Mouse (Mus musculus): ENCODE data around the gene Zfp600. TPM values are rescaled to one million over a fixed set of nuclear protein-coding genes. Genes with fewer than 3 reads are reported as not detected.
"Not testable (repeated sequence)": the region's sequence is repeated elsewhere in the genome, so short reads cannot be mapped to it uniquely, and the experiment has no call there.

Zfp600 gene
- not detected in 2 replicates for polyA plus RNA-seq (2016; fragmentation: Nextera tagmentation; extraction: Ambion mirVana)

- H3K4me3 ChIP-seq; H3K36me3 ChIP-seq (replicated peaks): not testable (repeated sequence)
- no CpG with 5 or more reads among the region's 6 CpGs for WGBS
Observed at GRCm38 (mm10) chr4:146156524-146156923, at the start of gene Zfp600. Gene Zfp600 (plus strand): TSS chr4:146156824.

GRCm38 (mm10) chr4:146162893-146163292, 6.3 kb downstream of the Zfp600 start:
- WGBS, result 80% methylated on average over 4 of the region's 4 CpGs
- H3K27me3 ChIP-seq (ENCODE audit: poor library complexity, severe bottlenecking); H3K36me3 ChIP-seq (replicated peaks); H3K27ac ChIP-seq; H3K4me3 ChIP-seq; DNase-seq (ENCODE audit: extremely low spot score, low spot score); H3K4me1 ChIP-seq: not testable (repeated sequence)
- H3K9me3 ChIP-seq, result peaks cover 13% of the 10 kb centered on the region

More at GRCm38 (mm10) chr4:146156524-146156923, at the start of gene Zfp600:
- not testable (repeated sequence) for H3K27me3 ChIP-seq (ENCODE audit: poor library complexity, severe bottlenecking); DNase-seq (ENCODE audit: extremely low spot score, low spot score); H3K27ac ChIP-seq; H3K9me3 ChIP-seq; H3K4me1 ChIP-seq

GRCm38 (mm10) chr4:146167202-146167832, 10.7 kb downstream of the Zfp600 start:
- WGBS, result 83% methylated on average over 3 of the region's 3 CpGs
- H3K36me3 ChIP-seq (replicated peaks); H3K27me3 ChIP-seq (ENCODE audit: poor library complexity, severe bottlenecking); H3K27ac ChIP-seq; H3K4me1 ChIP-seq; H3K4me3 ChIP-seq; DNase-seq (ENCODE audit: extremely low spot score, low spot score): not testable (repeated sequence)
- H3K9me3 ChIP-seq, result peaks cover 22% of the 10 kb centered on the region

- not testable (repeated sequence) for H3K36me3 ChIP-seq (replicated peaks); H3K4me3 ChIP-seq; H3K4me1 ChIP-seq; H3K27me3 ChIP-seq (ENCODE audit: poor library complexity, severe bottlenecking); H3K27ac ChIP-seq
- DNase-seq (ENCODE audit: extremely low spot score, low spot score), result peak; percentile 12
- 85% methylated on average over 10 of the region's 10 CpGs for WGBS
- peaks cover 22% of the 10 kb centered on the region for H3K9me3 ChIP-seq
Observed at GRCm38 (mm10) chr4:146167879-146168532, 11.4 kb downstream of the Zfp600 start.

- not testable (repeated sequence) for H3K36me3 ChIP-seq (replicated peaks); H3K4me3 ChIP-seq; H3K27me3 ChIP-seq (ENCODE audit: poor library complexity, severe bottlenecking); DNase-seq (ENCODE audit: extremely low spot score, low spot score); H3K4me1 ChIP-seq; H3K27ac ChIP-seq
- no CpG with 5 or more reads among the region's 2 CpGs for WGBS
- H3K9me3 ChIP-seq, result peaks cover 29% of the 10 kb centered on the region
Observed at GRCm38 (mm10) chr4:146168730-146169215, 12.1 kb downstream of the Zfp600 start.

- not testable (repeated sequence) for H3K27me3 ChIP-seq (ENCODE audit: poor library complexity, severe bottlenecking); H3K4me3 ChIP-seq; H3K4me1 ChIP-seq; H3K27ac ChIP-seq; H3K36me3 ChIP-seq (replicated peaks)
- DNase-seq (ENCODE audit: extremely low spot score, low spot score), result peak; percentile 14
- H3K9me3 ChIP-seq, result peaks cover 18% of the 10 kb centered on the region
- WGBS, result 66% methylated on average over 4 of the region's 4 CpGs
Observed at GRCm38 (mm10) chr4:146173378-146174226, 17.0 kb downstream of the Zfp600 start.

- not testable (repeated sequence) for H3K27me3 ChIP-seq (ENCODE audit: poor library complexity, severe bottlenecking)
Observed at GRCm38 (mm10) chr4:146204357-146204756, 47.7 kb downstream of the Zfp600 start.

GRCm38 (mm10) chr4:146239252-146240244, 82.9 kb downstream of the Zfp600 start:
- not testable (repeated sequence) for H3K27ac ChIP-seq; H3K36me3 ChIP-seq (replicated peaks); DNase-seq (ENCODE audit: extremely low spot score, low spot score); H3K4me1 ChIP-seq; H3K9me3 ChIP-seq; H3K4me3 ChIP-seq; H3K27me3 ChIP-seq (ENCODE audit: poor library complexity, severe bottlenecking)
- WGBS, result 3% methylated on average over 27 of the region's 113 CpGs

More at GRCm38 (mm10) chr4:146204357-146204756, 47.7 kb downstream of the Zfp600 start:
- H3K4me3 ChIP-seq; H3K36me3 ChIP-seq (replicated peaks); H3K4me1 ChIP-seq; DNase-seq (ENCODE audit: extremely low spot score, low spot score); H3K27ac ChIP-seq: not testable (repeated sequence)
- H3K9me3 ChIP-seq, result peaks cover 15% of the 10 kb centered on the region; the same call in 1 of the 2 replicates
- WGBS, result 80% methylated on average over 2 of the region's 2 CpGs

- not testable (repeated sequence) for H3K9me3 ChIP-seq; H3K27me3 ChIP-seq (ENCODE audit: poor library complexity, severe bottlenecking)
- 70% methylated on average over 5 of the region's 5 CpGs for WGBS
Observed at GRCm38 (mm10) chr4:146242119-146242518, 85.5 kb downstream of the Zfp600 start.

More at GRCm38 (mm10) chr4:146242119-146242518, 85.5 kb downstream of the Zfp600 start:
- H3K4me1 ChIP-seq; H3K36me3 ChIP-seq (replicated peaks); H3K27ac ChIP-seq; H3K4me3 ChIP-seq: not testable (repeated sequence)
- DNase-seq (ENCODE audit: extremely low spot score, low spot score), result peak; percentile 1
